Mouse (Mus musculus) testis, adult 2 months (tissue): ENCODE results near the gene March9.

Experiments used
- CTCF ChIP-seq: fragments of 200-500 bp; IDR thresholded peaks from 2 replicates; pipeline ENCODE4 v1.5.1; 2012; ENCODE audit warnings: low read depth, mild to moderate bottlenecking, inconsistent platforms, low read length, moderate library complexity; ENCODE audit not compliant: control insufficient read depth, insufficient read depth, insufficient replicate concordance
- POLR2A ChIP-seq: fragments of 200-500 bp; IDR thresholded peaks from 2 replicates; pipeline ENCODE4 v1.6.1; 2012; ENCODE audit warnings: low read depth, mild to moderate bottlenecking, inconsistent platforms, low read length, moderate library complexity; ENCODE audit not compliant: control insufficient read depth

- no peak for TF ChIP-seq CTCF
- no peak for TF ChIP-seq POLR2A
These were observed 17.4 kb downstream of the March9 start for GRCm38 (mm10) chr10:127042468-127043115.
